Mouse (Mus musculus): ENCODE data around the gene Ank3. TPM values are rescaled to one million over a fixed set of nuclear protein-coding genes. Genes with fewer than 3 reads are reported as not detected.
A peak's percentile ranks its signal among the peaks of the same experiment; 100 is the strongest.

The Ank3 gene
- total RNA-seq, 1 experiment from 2014 or later: 19.4 TPM

GRCm38 (mm10) chr10:69405431-69405830, 6.9 kb downstream of the Ank3 start:
- DNase-seq: no peak

DNA sequence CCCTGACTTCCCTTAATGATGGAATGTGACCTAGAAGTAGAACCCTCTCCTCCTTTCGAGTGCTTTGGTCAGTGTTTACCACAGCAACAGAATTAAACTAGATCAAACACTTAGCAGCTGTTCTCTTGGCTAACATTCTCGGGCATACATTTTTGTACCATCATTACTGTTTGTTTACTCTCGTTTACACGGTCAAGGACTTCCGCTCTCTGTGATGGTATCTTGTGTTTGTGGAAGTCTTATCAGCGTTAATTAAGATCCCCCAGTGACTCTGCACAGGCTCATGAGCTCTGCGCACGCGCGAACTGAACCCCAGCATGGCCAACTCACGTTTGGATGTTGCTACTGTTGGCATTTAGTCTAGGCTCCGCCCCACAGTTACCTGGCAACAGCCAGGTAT, 16.3 kb downstream of the Ank3 start:
- DNase-seq: no peak

DNA sequence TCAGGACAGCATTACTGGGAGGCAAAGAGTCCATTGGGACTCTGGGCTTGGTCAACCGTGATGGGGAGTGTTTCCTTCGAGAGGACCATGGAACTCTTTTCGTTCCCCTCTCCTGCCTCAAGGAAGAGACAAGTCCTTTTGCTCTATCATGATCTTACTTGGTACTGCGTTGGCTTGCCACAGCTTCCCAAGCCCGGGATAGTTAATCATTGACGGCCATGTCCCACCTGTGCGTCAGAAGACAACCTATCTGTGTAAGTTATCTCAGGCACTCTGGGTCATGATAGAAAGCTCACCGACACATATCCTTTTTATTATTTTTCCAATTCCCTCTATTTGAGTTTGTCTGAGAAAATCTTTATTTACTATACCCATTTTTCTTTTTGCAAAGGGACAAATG, 20.1 kb downstream of the Ank3 start:
- DNase-seq: no peak

DNA sequence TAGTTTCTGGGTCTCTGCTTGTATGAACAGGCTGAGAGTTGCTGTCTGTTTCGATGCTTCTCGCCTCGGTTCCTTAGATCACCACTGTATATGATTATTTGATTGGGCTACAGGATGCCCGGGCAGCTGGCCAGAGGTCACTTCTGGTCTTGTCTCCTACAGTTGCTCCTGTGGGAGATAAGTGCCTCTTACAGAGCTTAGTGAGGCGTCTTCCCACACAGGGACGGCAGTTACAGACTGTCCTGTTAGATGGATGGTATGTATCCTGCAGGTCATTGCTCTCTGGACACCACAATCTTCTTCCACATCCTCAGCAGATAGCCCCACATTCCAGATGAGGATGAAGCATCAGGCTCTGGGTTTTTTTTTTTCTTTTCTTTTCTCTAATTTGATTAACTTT, 21.7 kb downstream of the Ank3 start:
- no peak for DNase-seq

- no peak for DNase-seq
Measured at GRCm38 (mm10) chr10:69424051-69424450, 25.5 kb downstream of the Ank3 start.

DNA sequence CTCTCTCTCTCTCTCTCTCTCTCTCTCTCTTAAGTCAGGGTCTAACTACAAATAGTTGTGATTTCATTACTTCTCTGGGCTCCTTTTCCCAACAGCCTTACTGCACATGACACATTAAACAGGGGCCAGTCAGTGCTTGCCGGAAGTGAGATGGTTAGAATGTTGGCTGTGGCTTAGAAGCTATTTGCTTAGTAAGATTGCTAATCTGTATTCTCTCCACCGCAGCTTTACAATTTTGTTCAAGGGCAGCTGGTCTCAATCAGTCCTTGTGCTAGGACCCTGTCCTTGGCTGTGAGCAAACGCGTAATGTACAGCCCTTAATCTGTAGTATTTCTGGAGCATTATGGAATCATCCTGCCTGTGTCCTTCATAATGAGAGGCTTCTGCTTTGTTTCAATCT, 31.6 kb downstream of the Ank3 start:
- DNase-seq: no peak

GRCm38 (mm10) chr10:69431101-69431500, 32.5 kb downstream of the Ank3 start:
- DNase-seq: no peak

DNA sequence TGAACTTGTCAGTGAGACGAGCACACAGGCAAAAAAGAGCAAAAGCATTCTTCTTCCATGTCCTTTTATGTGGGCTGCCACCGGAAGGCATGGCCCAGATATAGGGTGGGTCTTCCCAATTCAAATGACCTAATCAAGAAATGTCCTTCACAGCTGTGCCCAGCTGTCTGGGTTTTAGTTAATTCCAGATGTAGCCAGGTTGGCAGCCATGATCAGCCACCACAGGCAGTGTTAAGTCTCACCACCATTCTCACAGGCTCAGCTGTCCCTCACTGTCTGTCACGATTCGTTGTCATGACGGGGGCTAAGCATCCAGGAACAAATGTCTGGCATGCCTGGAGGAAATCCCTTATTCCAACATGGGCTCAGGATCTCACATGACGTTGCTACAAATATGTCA, 36.6 kb downstream of the Ank3 start:
- DNase-seq: no peak

DNA sequence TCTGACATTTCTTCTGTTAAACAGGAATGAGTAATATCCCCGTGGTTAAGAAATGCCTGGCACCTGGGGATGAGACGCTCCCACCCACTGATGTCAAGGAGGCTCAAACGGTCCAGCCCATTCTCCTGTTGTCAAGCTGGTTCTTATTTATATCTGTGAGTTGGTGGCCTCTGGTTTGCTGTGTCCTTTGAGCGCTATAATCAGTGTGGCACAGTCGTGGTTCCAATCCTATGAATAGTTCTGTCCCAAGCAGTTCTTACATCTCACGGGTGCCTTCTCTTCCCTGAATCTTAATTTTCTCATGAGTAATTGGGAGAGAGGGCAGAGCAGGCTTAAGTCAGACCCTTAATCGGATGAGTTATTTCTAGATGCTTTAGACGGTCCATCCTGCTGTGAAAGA, 40.9 kb downstream of the Ank3 start:
- DNase-seq: no peak

DNA sequence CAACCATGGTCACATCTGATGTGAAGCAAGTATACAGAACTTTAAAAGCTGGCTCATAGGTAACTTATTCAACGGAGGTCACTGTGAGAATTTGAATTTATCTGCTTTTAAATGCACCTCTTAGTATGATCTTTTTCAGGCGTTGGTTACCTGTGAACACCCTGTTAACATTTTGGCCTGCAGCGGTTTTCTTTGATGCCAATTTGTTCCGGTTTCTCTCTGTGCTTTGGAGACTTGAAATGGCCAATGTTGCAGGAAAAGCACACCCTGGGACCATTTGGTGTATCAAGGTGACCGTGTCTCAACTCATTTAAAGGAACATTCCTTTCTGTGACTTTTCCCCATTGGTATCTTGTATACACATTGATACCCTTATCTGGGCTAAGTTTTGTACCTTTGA, 46.0 kb downstream of the Ank3 start:
- DNase-seq: no peak

DNA sequence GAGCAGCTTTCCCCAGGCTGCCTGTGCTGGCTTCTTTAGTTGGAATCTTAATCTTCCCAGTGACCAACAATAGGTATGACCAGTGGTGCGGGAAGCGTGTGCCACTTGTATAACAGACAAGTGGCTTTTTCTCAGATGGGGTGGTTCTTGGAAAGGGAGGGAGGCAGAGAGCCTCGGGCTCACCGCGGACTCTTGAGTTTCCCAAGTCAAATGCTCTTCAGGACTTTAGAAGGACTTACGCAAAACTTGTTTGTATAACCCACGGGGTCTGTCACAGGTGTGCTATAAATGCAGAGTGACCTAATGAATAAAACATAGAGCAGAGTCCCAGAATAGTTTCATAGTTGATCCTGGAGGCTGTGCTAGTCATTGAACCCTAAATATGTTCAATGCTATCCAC, 47.4 kb downstream of the Ank3 start:
- no peak for DNase-seq

DNA sequence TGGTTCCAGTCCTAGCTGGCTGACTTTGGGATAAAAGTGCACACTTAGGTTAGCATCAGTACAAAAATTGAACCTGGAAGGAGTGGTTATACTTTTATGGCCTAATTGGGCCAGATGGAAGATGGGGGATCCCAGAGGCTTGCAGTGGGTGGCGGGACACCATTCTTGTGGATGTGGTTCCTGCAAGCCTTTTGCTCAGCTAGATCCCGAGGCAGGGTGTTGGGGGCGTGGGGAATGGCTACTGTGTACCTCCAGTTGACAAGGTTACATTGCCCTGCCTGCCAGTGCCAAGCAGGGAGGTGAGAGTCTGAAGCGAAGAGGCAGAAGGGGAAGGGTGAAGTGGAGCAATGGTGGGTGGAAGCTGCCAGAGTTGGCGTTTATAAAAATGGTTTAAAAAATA, 48.0 kb downstream of the Ank3 start:
- no peak for DNase-seq

GRCm38 (mm10) chr10:69447308-69447707, 48.7 kb downstream of the Ank3 start:
- no peak for DNase-seq

- no peak for DNase-seq
Measured at GRCm38 (mm10) chr10:69448174-69448573, 49.6 kb downstream of the Ank3 start.

DNA sequence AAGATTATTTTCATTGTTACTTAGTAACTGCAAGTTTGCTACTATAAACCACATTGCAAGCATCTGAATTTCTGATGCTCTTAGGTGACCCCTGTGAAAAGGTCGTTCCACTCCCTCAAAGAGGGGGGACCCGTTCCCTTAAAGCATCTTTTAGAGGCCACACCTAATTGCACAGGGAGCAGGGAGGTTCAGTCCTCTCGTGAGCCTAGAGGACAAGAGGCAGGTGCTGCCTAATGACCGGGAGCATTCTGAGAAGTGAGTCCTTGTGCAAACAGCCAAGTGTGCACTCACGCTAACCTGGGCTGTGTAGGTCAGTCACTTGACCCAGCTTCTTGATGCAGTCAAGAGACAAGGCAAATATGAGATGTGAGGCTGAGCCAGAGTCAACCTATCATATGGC, 52.4 kb downstream of the Ank3 start:
- no peak for DNase-seq

- DNase-seq: peak; percentile 73
Measured at GRCm38 (mm10) chr10:69452180-69452977, 53.8 kb downstream of the Ank3 start.

DNA sequence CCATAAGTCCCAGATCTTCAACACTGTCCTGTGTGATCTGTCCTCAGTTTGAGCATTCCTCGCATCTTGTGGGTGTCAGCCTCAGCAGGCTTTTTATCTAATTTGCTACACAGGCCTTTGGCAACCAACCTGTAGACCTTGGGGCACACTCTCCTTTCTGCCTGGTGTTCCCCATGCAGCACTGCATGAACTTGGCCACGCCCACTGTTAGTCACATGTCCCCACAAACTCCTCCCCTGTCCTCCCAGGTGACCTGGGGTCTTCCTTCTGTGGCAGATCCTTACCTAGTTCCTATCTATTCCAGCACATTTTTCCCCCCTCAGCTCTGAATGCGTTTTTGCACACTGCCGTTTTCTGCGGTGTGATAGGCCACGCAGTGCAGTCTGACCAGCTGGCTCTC, 55.0 kb downstream of the Ank3 start:
- DNase-seq: no peak

GRCm38 (mm10) chr10:69454480-69454879, 55.9 kb downstream of the Ank3 start:
- no peak for DNase-seq

- no peak for DNase-seq
Measured at GRCm38 (mm10) chr10:69464826-69465225, 66.3 kb downstream of the Ank3 start.

DNA sequence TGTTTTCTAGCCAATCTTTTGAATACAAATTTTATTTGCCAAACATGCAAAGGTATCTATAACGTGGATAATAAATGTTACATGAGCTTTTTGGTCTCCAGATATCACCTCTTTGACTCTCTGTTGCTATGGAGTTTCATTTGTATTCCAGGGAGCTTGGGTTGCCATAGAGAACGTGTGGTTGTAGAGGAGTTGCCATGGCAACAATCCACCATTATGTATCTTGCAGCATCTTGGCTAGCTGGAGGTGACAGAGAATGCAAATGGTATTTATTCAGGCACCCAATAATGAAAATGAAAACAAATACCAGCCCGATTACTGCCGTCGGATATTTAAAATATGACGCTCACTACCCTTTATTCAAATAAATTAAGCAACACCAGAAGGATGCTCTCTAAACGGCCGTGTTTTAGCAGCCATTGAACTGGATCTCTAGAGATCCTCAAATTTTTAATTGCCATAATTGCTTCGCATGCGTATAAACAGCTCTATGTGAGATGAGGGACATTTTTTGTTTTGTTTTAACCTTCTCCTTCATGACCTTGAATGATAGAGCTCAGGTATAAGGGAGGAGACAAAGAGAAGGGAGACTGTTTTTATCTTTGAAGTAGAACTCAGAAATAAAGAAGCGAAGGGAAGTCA, 67.1 kb downstream of the Ank3 start:
- no peak for DNase-seq

DNA sequence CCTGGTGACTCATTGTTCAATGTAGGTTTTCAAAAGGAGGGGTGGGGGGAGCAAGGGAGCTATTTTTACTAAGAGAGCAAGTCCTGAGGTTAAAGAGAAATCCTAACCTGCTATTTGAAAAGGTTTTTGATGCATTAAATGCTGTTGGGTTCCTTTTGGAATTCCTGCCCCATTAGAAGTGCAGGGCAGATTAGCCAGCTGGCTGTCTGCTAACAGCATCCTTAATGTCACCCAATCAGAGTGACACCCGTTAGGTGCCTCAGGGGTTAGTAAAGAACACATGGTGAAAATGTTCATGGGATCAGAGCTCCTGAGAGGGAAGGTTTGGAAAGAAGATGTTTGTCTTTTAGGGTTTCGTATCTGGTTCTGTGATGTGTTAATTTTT, 67.6 kb downstream of the Ank3 start:
- DNase-seq: no peak

DNA sequence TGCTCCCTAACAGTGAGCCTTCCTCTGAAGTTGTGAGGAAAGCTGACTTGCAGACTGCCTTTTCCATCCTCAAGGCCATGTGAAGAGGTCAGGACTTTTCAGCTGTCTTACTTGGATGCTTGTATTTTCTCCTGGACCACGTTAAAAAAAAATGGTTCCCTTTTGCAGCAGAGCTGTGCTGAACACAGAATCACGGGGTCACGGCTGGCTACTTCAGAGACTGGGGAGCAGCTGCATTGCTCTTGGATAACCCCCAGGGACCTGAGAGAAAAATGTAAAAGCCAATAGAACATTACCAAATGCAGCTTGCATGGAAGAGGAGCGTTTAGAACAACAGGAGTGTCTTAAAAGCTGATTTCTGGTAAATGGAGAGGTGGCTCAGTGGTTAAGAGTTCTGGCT, 68.0 kb downstream of the Ank3 start:
- DNase-seq: no peak

GRCm38 (mm10) chr10:69467182-69467581, 68.6 kb downstream of the Ank3 start:
- no peak for DNase-seq

DNA sequence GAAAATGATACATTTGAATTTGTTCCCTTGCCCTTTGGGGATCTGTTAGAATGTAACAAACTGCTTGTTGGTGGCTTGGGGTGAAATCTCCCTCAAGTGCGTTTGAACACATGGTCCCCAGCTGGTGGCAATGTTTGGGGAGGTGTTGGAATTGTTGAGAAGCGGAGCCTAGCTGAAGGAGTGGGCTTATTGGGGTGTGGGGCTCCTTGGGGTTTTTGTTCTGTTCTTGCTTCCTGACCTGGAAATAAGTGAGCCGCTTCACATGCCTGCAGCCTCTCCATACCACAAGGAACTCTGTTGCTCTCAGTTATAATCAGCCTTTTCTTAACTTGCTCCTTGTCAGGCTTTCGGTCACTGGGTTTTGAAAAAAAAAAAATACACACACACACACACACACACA, 73.3 kb downstream of the Ank3 start:
- DNase-seq: no peak
